Mouse (Mus musculus): ENCODE measurements around the gene Serinc5. TPM values are rescaled to one million over a fixed set of nuclear protein-coding genes. Genes with fewer than 3 reads are reported as not detected.

Gene Serinc5
- polyA plus RNA-seq, 1 experiment from 2014 or later = 11.0 TPM

DNA sequence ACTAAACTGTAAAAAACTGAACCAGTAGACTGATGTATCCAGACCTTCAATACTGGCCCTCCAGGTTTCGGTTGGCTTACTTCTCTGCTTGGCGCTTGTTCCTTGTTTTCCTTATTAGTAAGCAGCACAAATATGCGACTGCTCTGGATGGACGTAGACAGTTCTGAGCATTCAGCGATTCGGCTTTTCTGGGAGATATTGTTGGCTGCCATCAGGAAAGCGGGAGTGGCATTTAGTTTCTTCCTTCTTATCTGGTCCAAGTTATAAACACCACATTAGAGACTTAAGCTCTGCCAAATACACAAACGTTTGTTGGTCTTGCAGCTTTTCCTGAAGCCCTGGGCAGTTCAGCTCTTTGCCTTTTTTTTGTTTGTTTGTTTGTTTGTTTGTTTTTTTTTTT, 5.6 kb downstream of the Serinc5 start:
- Histone ChIP-seq H3K4me3 (ENCODE audit: control insufficient read depth in 1 of 2, insufficient read depth in 1 of 2, low read depth in 1 of 2, low read length in 2 of 2) (no peak overlapping the region), H3K9me3 (ENCODE audit: control insufficient read depth, low read length) (no peaks in the 10 kb centered on the region), H3K4me1 (ENCODE audit: control insufficient read depth in 2 of 2, insufficient read depth in 2 of 2, low read length in 2 of 2) (peaks cover 4 to 9% of the 10 kb centered on the region in 2 experiments; a peak in 3 of 4 replicates), H3K27me3 (ENCODE audit: control insufficient read depth, insufficient read depth, low read length) (no peaks in the 10 kb centered on the region), H3K27ac (replicated peaks in 1 of 2; ENCODE audit: control insufficient read depth in 1 of 2, insufficient read depth in 1 of 2, low read depth in 2 of 2, low read length in 2 of 2) (no peak overlapping the region), H3K4me2 (ENCODE audit: low read length) (no peak overlapping the region), H3K36me3 (ENCODE audit: control insufficient read depth, insufficient read depth, low read length) (no peaks in the 10 kb centered on the region), H3K9ac (ENCODE audit: low read length) (no peak overlapping the region)
- 90% methylated on average over 8 of the region's 8 CpGs for WGBS
- ATAC-seq (ENCODE audit: insufficient number of reproducible peaks, insufficient read depth, low FRiP score, low read depth) = no peak

DNA sequence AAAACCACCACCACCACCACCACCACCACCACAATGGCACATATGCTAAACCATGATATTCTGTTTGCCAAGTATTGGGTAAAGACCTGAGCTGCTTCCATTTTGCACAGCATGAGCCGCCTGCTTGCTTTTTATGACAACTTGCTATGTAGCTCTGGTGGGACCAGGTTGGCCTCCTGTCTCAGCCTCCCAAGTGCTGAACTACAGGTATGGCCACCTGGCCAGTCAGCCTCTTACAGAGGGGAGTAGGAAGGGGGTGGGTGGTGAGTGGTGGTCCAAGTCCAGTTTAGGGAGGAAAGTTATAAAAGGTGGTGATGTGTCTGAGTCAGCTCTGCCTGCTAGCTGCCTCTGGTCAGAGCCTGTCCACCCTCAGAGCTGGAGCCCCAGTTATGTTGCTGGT, 15.3 kb downstream of the Serinc5 start:
- no peak overlapping the region for H3K27ac ChIP-seq (replicated peaks in 1 of 2; ENCODE audit: control insufficient read depth in 1 of 2, insufficient read depth in 1 of 2, low read depth in 2 of 2, low read length in 2 of 2)
- no peak overlapping the region for H3K9ac ChIP-seq (ENCODE audit: low read length)
- H3K36me3 ChIP-seq (ENCODE audit: control insufficient read depth, insufficient read depth, low read length) = no peaks in the 10 kb centered on the region
- H3K4me3 ChIP-seq (ENCODE audit: control insufficient read depth in 1 of 2, insufficient read depth in 1 of 2, low read depth in 1 of 2, low read length in 2 of 2) = no peak overlapping the region
- H3K27me3 ChIP-seq (ENCODE audit: control insufficient read depth, insufficient read depth, low read length) = no peaks in the 10 kb centered on the region
- H3K9me3 ChIP-seq (ENCODE audit: control insufficient read depth, low read length) = no peaks in the 10 kb centered on the region
- WGBS = 89% methylated on average over 1 of the region's 1 CpGs
- no peak for ATAC-seq (ENCODE audit: insufficient number of reproducible peaks, insufficient read depth, low FRiP score, low read depth)
- peaks cover 0 to 7% of the 10 kb centered on the region in 2 experiments; a peak in 2 of 4 replicates for H3K4me1 ChIP-seq (ENCODE audit: control insufficient read depth in 2 of 2, insufficient read depth in 2 of 2, low read length in 2 of 2)
- no peak overlapping the region for H3K4me2 ChIP-seq (ENCODE audit: low read length)

DNA sequence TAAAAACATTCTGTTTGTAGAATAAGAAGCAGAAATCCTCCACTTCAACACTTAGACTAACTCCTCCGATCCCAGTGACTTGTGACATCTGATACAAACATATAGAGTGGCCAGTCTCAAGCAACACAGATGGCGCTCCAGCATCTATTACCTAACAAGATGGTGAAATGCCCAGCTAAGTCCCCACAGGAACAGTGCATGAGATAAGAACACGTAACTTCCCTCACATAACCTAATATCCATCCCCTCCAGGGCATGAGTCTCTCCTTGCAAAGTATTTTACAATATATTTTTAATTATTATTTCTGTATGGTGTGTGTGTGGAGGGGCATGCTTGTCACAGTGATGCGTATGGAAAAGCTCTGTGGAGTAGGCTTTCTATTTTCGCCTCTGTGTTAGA, 15.8 kb downstream of the Serinc5 start:
- Histone ChIP-seq H3K4me2 (ENCODE audit: low read length) (no peak overlapping the region), H3K27ac (replicated peaks in 1 of 2; ENCODE audit: control insufficient read depth in 1 of 2, insufficient read depth in 1 of 2, low read depth in 2 of 2, low read length in 2 of 2) (no peak overlapping the region), H3K4me3 (ENCODE audit: control insufficient read depth in 1 of 2, insufficient read depth in 1 of 2, low read depth in 1 of 2, low read length in 2 of 2) (no peak overlapping the region), H3K9me3 (ENCODE audit: control insufficient read depth, low read length) (no peaks in the 10 kb centered on the region), H3K36me3 (ENCODE audit: control insufficient read depth, insufficient read depth, low read length) (no peaks in the 10 kb centered on the region), H3K27me3 (ENCODE audit: control insufficient read depth, insufficient read depth, low read length) (no peaks in the 10 kb centered on the region), H3K9ac (ENCODE audit: low read length) (no peak overlapping the region), H3K4me1 (ENCODE audit: control insufficient read depth in 2 of 2, insufficient read depth in 2 of 2, low read length in 2 of 2) (peaks cover 0 to 7% of the 10 kb centered on the region in 2 experiments; a peak in 3 of 4 replicates)
- ATAC-seq (ENCODE audit: insufficient number of reproducible peaks, insufficient read depth, low FRiP score, low read depth) = no peak
- 90% methylated on average over 5 of the region's 5 CpGs for WGBS

DNA sequence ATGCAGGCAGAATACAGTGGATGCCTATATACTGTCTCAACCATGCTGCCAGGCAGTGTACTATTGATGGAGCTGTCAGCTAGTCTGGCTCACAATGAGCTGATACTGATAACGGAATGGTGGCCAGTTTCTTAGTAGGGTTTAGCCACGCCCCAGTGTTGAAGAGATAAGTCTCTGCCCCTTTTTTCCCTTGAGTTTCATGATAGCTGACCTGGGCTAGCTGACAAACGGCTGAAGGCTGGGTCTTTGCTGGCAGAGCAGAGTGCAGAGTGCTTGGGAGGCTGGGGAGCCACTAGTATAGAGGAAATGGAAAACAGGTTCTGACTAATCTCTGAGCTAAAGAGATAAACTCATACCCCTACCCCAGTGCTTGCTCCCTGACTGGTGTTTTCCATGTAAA, 18.6 kb downstream of the Serinc5 start:
- Histone ChIP-seq H3K4me1 (ENCODE audit: control insufficient read depth in 2 of 2, insufficient read depth in 2 of 2, low read length in 2 of 2) (peaks cover 3 to 7% of the 10 kb centered on the region in 2 experiments; a peak in 3 of 4 replicates), H3K36me3 (ENCODE audit: control insufficient read depth, insufficient read depth, low read length) (no peaks in the 10 kb centered on the region), H3K4me2 (ENCODE audit: low read length) (no peak overlapping the region), H3K9me3 (ENCODE audit: control insufficient read depth, low read length) (no peaks in the 10 kb centered on the region), H3K9ac (ENCODE audit: low read length) (no peak overlapping the region), H3K27ac (replicated peaks in 1 of 2; ENCODE audit: control insufficient read depth in 1 of 2, insufficient read depth in 1 of 2, low read depth in 2 of 2, low read length in 2 of 2) (no peak overlapping the region), H3K27me3 (ENCODE audit: control insufficient read depth, insufficient read depth, low read length) (no peaks in the 10 kb centered on the region), H3K4me3 (ENCODE audit: control insufficient read depth in 1 of 2, insufficient read depth in 1 of 2, low read depth in 1 of 2, low read length in 2 of 2) (no peak overlapping the region)
- ATAC-seq (ENCODE audit: insufficient number of reproducible peaks, insufficient read depth, low FRiP score, low read depth) = peak; percentile 75
- 15% methylated on average over 3 of the region's 3 CpGs for whole genome bisulfite sequencing

DNA sequence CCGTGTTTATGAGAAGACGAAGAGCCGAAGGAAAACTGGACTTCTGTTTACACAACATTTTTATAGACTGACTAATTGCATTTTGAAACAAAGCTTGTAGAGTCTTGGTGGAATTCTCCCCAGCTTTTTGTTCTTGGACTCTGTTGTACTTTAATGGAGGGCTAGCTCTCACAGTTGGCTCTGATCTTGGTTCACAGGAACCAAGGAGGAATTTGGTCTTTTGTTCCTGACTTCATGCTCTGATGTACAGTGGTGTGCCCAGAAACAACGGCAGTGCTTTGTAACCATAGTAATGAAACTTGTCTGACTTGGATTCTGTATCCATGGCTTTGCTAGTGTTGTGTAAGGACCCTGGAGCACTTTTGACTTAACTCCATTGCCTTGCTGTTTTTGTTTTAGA, 20.6 kb downstream of the Serinc5 start:
- peaks cover 3 to 7% of the 10 kb centered on the region in 2 experiments; a peak in 3 of 4 replicates for H3K4me1 ChIP-seq (ENCODE audit: control insufficient read depth in 2 of 2, insufficient read depth in 2 of 2, low read length in 2 of 2)
- ATAC-seq (ENCODE audit: insufficient number of reproducible peaks, insufficient read depth, low FRiP score, low read depth) = no peak
- H3K9me3 ChIP-seq (ENCODE audit: control insufficient read depth, low read length) = no peaks in the 10 kb centered on the region
- H3K27ac ChIP-seq (replicated peaks in 1 of 2; ENCODE audit: control insufficient read depth in 1 of 2, insufficient read depth in 1 of 2, low read depth in 2 of 2, low read length in 2 of 2) = no peak overlapping the region
- 80% methylated on average over 4 of the region's 4 CpGs for WGBS
- H3K36me3 ChIP-seq (ENCODE audit: control insufficient read depth, insufficient read depth, low read length) = no peaks in the 10 kb centered on the region
- no peak overlapping the region for H3K4me3 ChIP-seq (ENCODE audit: control insufficient read depth in 1 of 2, insufficient read depth in 1 of 2, low read depth in 1 of 2, low read length in 2 of 2)
- H3K4me2 ChIP-seq (ENCODE audit: low read length) = no peak overlapping the region
- no peak overlapping the region for H3K9ac ChIP-seq (ENCODE audit: low read length)
- no peaks in the 10 kb centered on the region for H3K27me3 ChIP-seq (ENCODE audit: control insufficient read depth, insufficient read depth, low read length)

DNA sequence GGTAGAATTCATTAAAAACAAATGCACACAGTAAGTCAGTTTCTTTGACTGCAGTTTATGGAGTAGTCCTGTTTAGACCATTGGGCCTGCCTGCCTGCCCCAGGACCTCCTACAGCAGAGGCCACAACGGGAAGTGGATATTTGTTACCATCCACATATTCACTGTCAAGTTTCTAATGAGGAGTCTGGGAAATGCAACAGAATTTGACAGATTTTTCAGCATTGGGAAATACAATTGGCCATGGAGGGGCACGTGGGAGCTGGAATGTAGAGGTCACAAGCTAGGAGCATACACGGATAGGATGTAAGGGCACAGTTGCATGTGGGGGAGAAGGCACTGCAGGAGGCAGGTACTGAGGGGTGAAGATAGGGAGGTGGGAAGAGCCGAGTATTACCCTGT, 21.7 kb downstream of the Serinc5 start:
- no peak overlapping the region for H3K27ac ChIP-seq (replicated peaks in 1 of 2; ENCODE audit: control insufficient read depth in 1 of 2, insufficient read depth in 1 of 2, low read depth in 2 of 2, low read length in 2 of 2)
- WGBS = 39% methylated on average over 4 of the region's 4 CpGs

DNA sequence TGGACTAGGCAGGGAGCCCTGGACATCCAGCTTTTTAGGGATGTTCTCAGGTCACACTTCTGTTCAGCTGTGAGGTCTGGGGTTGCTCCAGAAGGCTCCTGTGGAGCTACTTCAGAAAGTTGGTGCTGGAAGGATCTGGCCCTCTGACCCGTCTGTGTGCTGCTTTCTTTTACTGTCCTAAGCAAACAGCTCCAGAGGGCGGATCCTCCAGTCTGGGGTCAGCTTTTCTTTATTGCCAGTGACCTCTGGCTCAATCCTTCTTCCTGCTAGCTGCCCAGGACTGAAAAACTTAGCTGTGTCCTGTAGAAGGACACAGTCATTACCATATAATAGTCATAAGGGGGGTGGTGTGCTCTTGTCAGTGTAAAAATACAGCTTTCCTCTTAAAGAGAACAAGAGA, 24.1 kb downstream of the Serinc5 start:
- ATAC-seq (ENCODE audit: insufficient number of reproducible peaks, insufficient read depth, low FRiP score, low read depth) = no peak
- no peak overlapping the region for H3K9ac ChIP-seq (ENCODE audit: low read length)
- H3K36me3 ChIP-seq (ENCODE audit: control insufficient read depth, insufficient read depth, low read length) = no peaks in the 10 kb centered on the region
- no peak overlapping the region for H3K4me2 ChIP-seq (ENCODE audit: low read length)
- H3K9me3 ChIP-seq (ENCODE audit: control insufficient read depth, low read length) = no peaks in the 10 kb centered on the region
- no peaks in the 10 kb centered on the region for H3K27me3 ChIP-seq (ENCODE audit: control insufficient read depth, insufficient read depth, low read length)
- WGBS = 72% methylated on average over 2 of the region's 2 CpGs
- no peak overlapping the region for H3K4me3 ChIP-seq (ENCODE audit: control insufficient read depth in 1 of 2, insufficient read depth in 1 of 2, low read depth in 1 of 2, low read length in 2 of 2)
- peaks cover 6 to 11% of the 10 kb centered on the region in 2 experiments; a peak in 2 of 4 replicates for H3K4me1 ChIP-seq (ENCODE audit: control insufficient read depth in 2 of 2, insufficient read depth in 2 of 2, low read length in 2 of 2)
- H3K27ac ChIP-seq (replicated peaks in 1 of 2; ENCODE audit: control insufficient read depth in 1 of 2, insufficient read depth in 1 of 2, low read depth in 2 of 2, low read length in 2 of 2) = peak overlapping the region; percentile 16 to 23; a peak in 1 of 4 replicates

More for the DNA sequence above, 21.7 kb downstream of the Serinc5 start:
- no peak for ATAC-seq (ENCODE audit: insufficient number of reproducible peaks, insufficient read depth, low FRiP score, low read depth)
- Histone ChIP-seq H3K4me2 (ENCODE audit: low read length) (no peak overlapping the region), H3K4me3 (ENCODE audit: control insufficient read depth in 1 of 2, insufficient read depth in 1 of 2, low read depth in 1 of 2, low read length in 2 of 2) (no peak overlapping the region), H3K9me3 (ENCODE audit: control insufficient read depth, low read length) (no peaks in the 10 kb centered on the region), H3K4me1 (ENCODE audit: control insufficient read depth in 2 of 2, insufficient read depth in 2 of 2, low read length in 2 of 2) (peaks cover 6 to 14% of the 10 kb centered on the region in 2 experiments; a peak in 3 of 4 replicates), H3K9ac (ENCODE audit: low read length) (no peak overlapping the region), H3K27me3 (ENCODE audit: control insufficient read depth, insufficient read depth, low read length) (no peaks in the 10 kb centered on the region), H3K36me3 (ENCODE audit: control insufficient read depth, insufficient read depth, low read length) (no peaks in the 10 kb centered on the region)
